Mouse (Mus musculus) embryonic facial prominence, embryonic 11.5 days (tissue): ENCODE measurements around the gene Rbm6. TPM values are rescaled to one million over a fixed set of nuclear protein-coding genes. Genes with fewer than 3 reads are reported as not detected.
A peak's percentile ranks its signal among the peaks of the same experiment; 100 is the strongest.

Experiments used
- ATAC-seq: fragments of 200-750 bp; cut with Nextera tagmentation; replicated peaks from 2 replicates; pipeline ENCODE4 v1.8.0; 2017; ENCODE audit warnings: low read depth; ENCODE audit not compliant: insufficient number of reproducible peaks, low FRiP score, low TSS enrichment
- DNase-seq: peaks from one replicate; pipeline ENCODE4 v3.0.0-alpha.2; 2015; ENCODE audit warnings: low spot score
- H3K27ac ChIP-seq: fragments of 300-500 bp; sonication (generic); replicated peaks from 2 replicates; pipeline ENCODE4 v1.5.1; 2014; ENCODE audit warnings: mild to moderate bottlenecking, low read depth, low read length, control low read depth
- H3K27me3 ChIP-seq: fragments of 300-500 bp; sonication (generic); 2 replicates; pipeline ENCODE4 v1.6.1; 2014; ENCODE audit warnings: mild to moderate bottlenecking, low read length, moderate library complexity, mixed read lengths; ENCODE audit not compliant: control insufficient read depth, insufficient read depth
- H3K36me3 ChIP-seq: fragments of 300-500 bp; sonication (generic); replicated peaks from 2 replicates; pipeline ENCODE4 v1.6.1; 2014; ENCODE audit warnings: low read depth, mild to moderate bottlenecking, low read length, moderate library complexity, mixed read lengths; ENCODE audit not compliant: control insufficient read depth, insufficient read depth
- H3K4me1 ChIP-seq: fragments of 300-500 bp; sonication (generic); 2 replicates; pipeline ENCODE4 v1.6.1; 2014; ENCODE audit warnings: low read length, mixed read lengths; ENCODE audit not compliant: control insufficient read depth, insufficient read depth
- H3K4me2 ChIP-seq: fragments of 300-500 bp; sonication (generic); 2 replicates; pipeline ENCODE4 v1.6.1; 2014; ENCODE audit warnings: low read depth, mild to moderate bottlenecking, control low read depth, low read length, moderate library complexity
- H3K4me3 ChIP-seq: fragments of 300-500 bp; sonication (generic); 2 replicates; pipeline ENCODE4 v1.5.1; 2014; ENCODE audit warnings: low read depth, low read length, control low read depth
- H3K9ac ChIP-seq: fragments of 300-500 bp; sonication (generic); replicated peaks from 2 replicates; pipeline ENCODE4 v1.6.1; 2014; ENCODE audit warnings: mild to moderate bottlenecking, control low read depth, low read length
- H3K9me3 ChIP-seq: fragments of 300-500 bp; sonication (generic); replicated peaks from 2 replicates; pipeline ENCODE4 v1.6.1; 2016; ENCODE audit warnings: mild to moderate bottlenecking, low read length, inconsistent platforms, mixed read lengths; ENCODE audit not compliant: control insufficient read depth
- WGBS: fragments of 180-500 bp; shearing (Covaris S2); extraction: QIAGEN DNeasy Blood & Tissue Kit; methylation state at CpG from one replicate; pipeline ENCODE4 v1.1.7; 2014; 5-methylcytosine and 5-hydroxymethylcytosine counted together
- polyA plus RNA-seq: library from polyadenylated mRNA; unstranded; fragments of >200 nt; fragmentation: Nextera tagmentation; extraction: Ambion mirVana; gene quantifications from 2 replicates; pipeline ENCODE4 v1.2.1, GENCODE M21; 2014

The Rbm6 gene
- polyA plus RNA-seq, 1 experiment from 2014 or later: 101 TPM

DNA sequence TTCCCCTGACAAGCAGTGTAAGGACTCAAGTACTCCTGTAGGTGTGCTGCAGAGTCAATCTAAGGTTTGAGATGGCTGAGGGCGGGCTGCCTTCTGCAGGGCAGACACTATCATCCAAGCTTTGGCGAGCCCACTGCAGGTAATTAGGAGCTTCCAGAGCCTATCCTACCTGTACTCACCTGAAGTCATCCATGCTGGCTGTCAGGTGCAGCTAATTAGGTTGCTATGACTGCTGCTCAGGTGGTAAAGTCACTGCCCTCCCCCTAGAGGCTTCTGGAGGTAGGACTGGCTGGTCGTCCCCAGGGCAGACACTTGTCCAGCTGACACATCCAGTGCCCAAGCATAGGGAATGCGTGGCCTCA is 134.2 kb downstream of the Rbm6 start:
- ATAC-seq (no peak), DNase-seq (peak; percentile 47)
- no peak overlapping the region for H3K9ac ChIP-seq
- H3K9me3 ChIP-seq: no peaks in the 10 kb centered on the region
- no peaks in the 10 kb centered on the region for H3K27me3 ChIP-seq
- peaks cover 28% of the 10 kb centered on the region for H3K36me3 ChIP-seq
- H3K27ac ChIP-seq: no peak overlapping the region
- peaks cover 17% of the 10 kb centered on the region for H3K4me1 ChIP-seq
- no peak overlapping the region for H3K4me2 ChIP-seq
- no peak overlapping the region for H3K4me3 ChIP-seq
- WGBS: 57% methylated on average over 4 of the region's 4 CpGs

DNA sequence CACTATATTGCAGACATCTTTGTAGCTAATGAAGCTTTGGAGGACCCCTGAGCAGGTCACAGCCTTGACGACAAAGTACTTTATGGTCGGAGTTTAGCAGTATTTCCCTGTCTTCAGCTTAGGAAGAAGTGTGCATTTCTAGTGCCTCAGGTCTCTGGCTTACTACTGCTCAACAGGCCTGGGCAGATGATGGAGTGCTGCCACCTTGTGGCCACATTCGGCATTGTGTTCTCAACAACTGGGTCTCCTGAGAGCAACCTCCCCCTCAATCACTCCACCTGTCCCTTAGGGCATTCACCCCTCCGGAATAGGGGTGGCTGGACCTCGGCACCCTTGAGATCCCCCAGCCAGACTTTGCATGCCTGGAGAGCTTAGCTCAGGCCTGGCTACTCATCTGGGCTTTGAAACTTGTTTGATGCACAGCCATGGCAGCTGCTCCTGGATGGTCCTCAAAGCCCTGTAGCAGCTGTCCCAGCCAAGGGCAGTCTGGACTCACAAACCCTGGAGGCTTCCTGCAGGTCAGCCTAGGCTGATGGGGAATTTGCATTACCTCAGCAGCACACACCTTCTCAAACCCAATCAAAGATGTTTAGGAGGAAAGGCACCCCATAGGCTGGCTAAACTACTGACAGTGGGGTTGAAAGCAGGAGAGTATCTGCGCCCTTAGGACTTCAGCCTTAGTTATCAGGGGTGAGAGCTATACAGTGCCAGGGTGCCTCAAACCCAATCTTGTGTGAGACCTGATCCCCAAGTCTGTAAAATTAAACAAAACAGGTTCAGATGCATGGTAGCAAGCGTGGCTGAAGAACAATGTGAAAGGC is 134.8 kb downstream of the Rbm6 start:
- Histone ChIP-seq H3K4me2 (no peak overlapping the region), H3K27me3 (no peaks in the 10 kb centered on the region), H3K9me3 (no peaks in the 10 kb centered on the region), H3K4me1 (peaks cover 17% of the 10 kb centered on the region), H3K4me3 (no peak overlapping the region), H3K9ac (no peak overlapping the region), H3K36me3 (peaks cover 24% of the 10 kb centered on the region), H3K27ac (no peak overlapping the region)
- DNase-seq (peak; percentile 92), ATAC-seq (peak; percentile 44)
- 22% methylated on average over 7 of the region's 7 CpGs for WGBS

DNA sequence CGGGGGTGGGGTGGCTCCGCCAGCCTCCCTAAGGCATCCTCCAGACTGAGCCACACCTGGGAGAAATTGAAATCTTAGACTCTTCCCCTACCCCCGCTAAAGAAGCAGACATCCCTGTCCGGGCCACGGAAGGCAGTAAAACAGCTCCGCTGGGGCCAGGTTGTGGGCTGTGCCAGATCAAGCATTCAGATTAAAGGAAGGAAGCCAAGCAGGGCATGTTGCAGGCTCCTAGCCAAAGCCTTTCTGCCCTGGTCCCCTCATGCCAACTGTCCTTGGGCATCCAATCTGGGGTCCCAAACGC is 136.9 kb downstream of the Rbm6 start:
- Histone ChIP-seq H3K27me3 (no peaks in the 10 kb centered on the region), H3K4me2 (peak overlapping the region; percentile 24), H3K9ac (peak overlapping the region; percentile 18; the same call in 1 of the 2 replicates), H3K36me3 (peaks cover 11% of the 10 kb centered on the region), H3K27ac (peak overlapping the region; percentile 82), H3K4me1 (peaks cover 17% of the 10 kb centered on the region), H3K4me3 (peak overlapping the region; percentile 0; the same call in 1 of the 2 replicates), H3K9me3 (no peaks in the 10 kb centered on the region)
- ATAC-seq (peak; percentile 71), DNase-seq (peak; percentile 78)
- 0% methylated on average over 7 of the region's 7 CpGs for WGBS

DNA sequence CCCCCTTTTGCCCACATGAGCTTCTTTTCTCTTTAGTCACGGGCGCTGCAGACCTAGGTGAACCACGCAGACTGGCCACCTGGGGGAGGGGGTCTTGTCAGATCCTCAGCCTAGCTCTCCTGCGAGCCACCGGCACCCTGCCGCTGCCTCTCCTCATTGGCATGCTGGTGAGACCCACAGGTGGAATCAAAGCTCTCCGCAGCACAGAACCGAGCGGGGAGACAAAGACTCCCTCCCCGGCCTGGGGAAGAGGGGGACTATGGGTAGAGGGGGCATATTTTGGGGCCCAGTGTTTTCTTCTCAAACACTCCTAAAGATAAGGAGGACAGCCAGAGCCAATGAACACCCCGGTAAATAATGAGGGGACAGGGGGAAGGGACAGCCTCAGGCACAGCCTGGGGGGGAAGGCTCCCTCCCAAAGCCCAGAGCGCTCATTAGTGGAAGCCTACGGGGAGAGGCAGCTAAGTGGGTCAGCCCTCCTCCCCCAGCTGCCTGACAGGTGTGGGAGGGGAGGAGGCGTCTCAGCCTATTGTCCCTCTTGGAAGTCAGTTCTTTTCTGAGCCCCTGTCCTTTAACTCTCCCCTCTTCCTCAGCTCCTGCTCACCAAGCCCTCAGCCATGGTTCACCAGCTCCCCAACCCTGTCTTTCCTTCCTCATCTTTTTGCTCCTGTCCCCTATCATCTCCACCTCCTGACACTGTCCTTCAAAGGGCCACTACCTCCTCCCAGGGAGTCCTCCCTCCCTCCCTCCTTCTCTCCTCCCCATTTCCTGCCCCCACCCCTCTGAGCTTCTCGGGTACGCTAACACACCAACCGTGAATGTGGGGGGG is 137.5 kb downstream of the Rbm6 start:
- peak overlapping the region; percentile 29 for H3K9ac ChIP-seq
- DNase-seq: peak; percentile 57
- 0 out of 2 replicates have a peak overlapping the region, but pooled peaks have one; percentile 1 for H3K4me3 ChIP-seq
- peaks cover 7% of the 10 kb centered on the region; the same call in 1 of the 2 replicates for H3K36me3 ChIP-seq
- ATAC-seq: peak; percentile 15
- peak overlapping the region; percentile 24 for H3K4me2 ChIP-seq
- H3K27me3 ChIP-seq: no peaks in the 10 kb centered on the region
- H3K9me3 ChIP-seq: no peaks in the 10 kb centered on the region
- 3% methylated on average over 15 of the region's 17 CpGs for WGBS
- H3K27ac ChIP-seq: peak overlapping the region; percentile 82
- peaks cover 17% of the 10 kb centered on the region for H3K4me1 ChIP-seq

DNA sequence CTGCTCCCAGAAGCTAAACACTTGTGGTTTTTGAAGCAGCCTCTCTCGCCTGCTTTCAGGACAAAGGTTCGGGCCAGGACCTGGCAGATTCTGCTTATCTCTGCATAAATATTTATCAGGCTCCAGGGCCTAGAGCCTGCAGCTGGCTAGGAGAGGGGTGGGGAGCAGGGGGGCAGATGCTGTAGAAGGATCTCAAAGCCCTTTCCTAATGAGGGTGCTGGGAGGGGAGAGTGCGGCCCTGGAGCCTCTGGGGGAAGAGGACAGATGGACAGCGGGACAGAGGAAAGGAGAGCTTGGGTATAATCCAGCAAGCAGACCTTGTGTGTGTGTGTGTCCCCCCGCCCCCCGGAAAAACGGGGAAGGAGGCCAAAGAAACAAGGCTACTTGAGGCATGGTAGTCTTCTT is 138.5 kb downstream of the Rbm6 start:
- Histone ChIP-seq H3K27me3 (no peaks in the 10 kb centered on the region), H3K27ac (peak overlapping the region; percentile 82; the same call in 1 of the 2 replicates), H3K36me3 (peaks cover 2% of the 10 kb centered on the region; the same call in 1 of the 2 replicates), H3K4me1 (peaks cover 17% of the 10 kb centered on the region), H3K9me3 (no peaks in the 10 kb centered on the region), H3K4me2 (no peak overlapping the region), H3K4me3 (no peak overlapping the region), H3K9ac (peak overlapping the region; percentile 29; the same call in 1 of the 2 replicates)
- WGBS: 38% methylated on average over 7 of the region's 7 CpGs
- ATAC-seq (no peak), DNase-seq (no peak)

DNA sequence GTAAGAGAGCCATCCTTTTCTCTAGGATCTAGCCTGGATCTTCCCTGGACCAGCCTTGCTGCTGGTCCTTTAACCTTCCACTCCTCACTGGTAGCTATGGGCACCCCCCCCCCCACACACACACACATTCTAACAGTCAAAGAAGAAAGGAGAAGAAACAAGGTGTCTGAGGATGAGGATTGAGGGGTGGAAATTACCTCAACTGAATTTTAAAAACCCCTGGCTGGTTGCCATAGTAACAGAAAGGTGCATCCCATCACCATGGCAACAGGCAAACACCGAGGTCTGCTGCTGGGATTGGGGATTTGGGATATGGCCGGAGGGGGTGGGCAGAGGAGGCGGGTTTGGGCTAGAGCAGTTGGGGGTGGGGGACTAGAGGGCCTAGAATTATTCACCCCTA is 143.3 kb downstream of the Rbm6 start:
- no peaks in the 10 kb centered on the region for H3K9me3 ChIP-seq
- 20% methylated on average over 3 of the region's 3 CpGs for WGBS
- H3K27me3 ChIP-seq: no peaks in the 10 kb centered on the region
- ATAC-seq: no peak
- H3K36me3 ChIP-seq: no peaks in the 10 kb centered on the region
- peak; percentile 78 for DNase-seq
- H3K4me3 ChIP-seq: no peak overlapping the region
- H3K4me2 ChIP-seq: no peak overlapping the region
- no peak overlapping the region for H3K27ac ChIP-seq
- no peak overlapping the region for H3K9ac ChIP-seq
- H3K4me1 ChIP-seq: peaks cover 9% of the 10 kb centered on the region

DNA sequence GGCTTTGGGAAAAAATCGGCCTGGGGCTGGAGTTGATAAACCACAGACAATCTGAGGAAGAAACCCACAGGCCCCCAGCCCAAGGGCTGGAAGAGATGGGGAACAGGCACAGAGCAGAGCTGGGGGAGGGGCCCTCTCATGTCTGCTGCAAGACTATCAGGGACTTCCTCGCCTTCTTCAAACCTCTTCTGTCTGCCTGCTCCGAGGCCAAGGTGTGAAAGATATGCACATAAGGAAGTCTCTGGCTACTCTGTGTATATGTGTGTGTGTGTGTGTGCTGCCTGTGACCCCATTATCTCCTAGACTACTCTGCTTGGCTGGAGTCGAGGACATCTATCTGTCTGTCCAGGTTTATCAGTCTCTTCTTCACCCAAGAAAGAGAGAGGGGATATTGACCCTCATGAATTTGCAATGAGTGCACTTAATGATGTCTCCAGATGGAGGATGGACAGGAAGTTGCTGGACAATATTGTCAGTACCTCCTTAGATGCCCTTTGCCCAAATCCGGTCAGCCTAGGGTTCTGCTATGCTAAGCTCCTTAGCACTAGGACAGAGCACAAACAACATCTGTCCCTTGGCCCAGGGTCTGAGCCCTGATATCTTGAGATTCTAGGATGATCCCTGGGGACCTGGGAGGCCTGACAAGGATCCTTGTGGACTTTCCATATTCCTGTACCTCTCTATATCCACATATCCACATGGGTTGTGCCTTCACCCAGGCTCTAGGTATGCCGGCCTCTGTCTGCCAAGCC is 143.9 kb downstream of the Rbm6 start:
- peaks cover 12% of the 10 kb centered on the region for H3K4me1 ChIP-seq
- no peaks in the 10 kb centered on the region for H3K9me3 ChIP-seq
- no peaks in the 10 kb centered on the region for H3K27me3 ChIP-seq
- H3K4me3 ChIP-seq: no peak overlapping the region
- no peak overlapping the region for H3K9ac ChIP-seq
- no peak overlapping the region for H3K4me2 ChIP-seq
- H3K27ac ChIP-seq: no peak overlapping the region
- H3K36me3 ChIP-seq: no peaks in the 10 kb centered on the region
- 59% methylated on average over 6 of the region's 6 CpGs for WGBS
- ATAC-seq: no peak
- no peak for DNase-seq
